Mouse (Mus musculus) gastrocnemius, postnatal 4 days (tissue): ENCODE measurements around the gene Gm438. TPM values are rescaled to one million over a fixed set of nuclear protein-coding genes. Genes with fewer than 3 reads are reported as not detected.
"Not testable (repeated sequence)": the region's sequence is repeated elsewhere in the genome, so short reads cannot be mapped to it uniquely, and the experiment has no call there.

Source experiments
- DNase-seq, 2 experiments: peaks; one replicate each; pipeline ENCODE4 v3.0.0; 2021 to 2022; ENCODE audit warnings: low spot score in 2 of 2, mixed read lengths in 2 of 2
- long read RNA-seq, 2 experiments: library from polyadenylated mRNA; stranded (forward); transcript quantifications; one replicate each; pipeline ENCODE4 v2.0.0; 2021
- total RNA-seq, 2 experiments: library from RNA; stranded (reverse); gene quantifications; 2 replicates each; pipeline ENCODE4 v1.2.3; 2021

The Gm438 gene
- total RNA-seq: not detected
- long read RNA-seq, experiment 1: 0 reads
- long read RNA-seq, experiment 2: 0 reads

DNA sequence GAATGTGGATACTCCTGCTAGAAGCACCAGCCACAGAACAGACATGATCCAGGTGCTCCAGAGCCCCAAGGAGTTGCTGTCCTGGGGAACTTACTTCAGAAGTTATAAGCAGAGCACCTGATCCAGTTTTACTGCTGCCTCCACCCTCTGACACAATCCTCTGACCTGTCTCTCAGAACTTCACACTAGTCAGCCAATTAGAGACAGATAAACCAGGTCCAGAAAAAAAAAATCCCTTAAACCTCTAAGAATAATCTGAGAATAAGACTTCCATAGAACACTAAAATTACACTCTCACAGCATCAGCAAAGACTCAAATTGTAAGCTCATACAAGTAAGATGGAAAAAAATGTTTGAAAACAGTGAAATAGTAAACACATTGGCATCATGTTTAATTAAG is at the start of gene Gm438:
Gene Gm438, minus strand, starts transcription at position 101 of the 400 bp plus-strand sequence.
- no peak for DNase-seq

DNA sequence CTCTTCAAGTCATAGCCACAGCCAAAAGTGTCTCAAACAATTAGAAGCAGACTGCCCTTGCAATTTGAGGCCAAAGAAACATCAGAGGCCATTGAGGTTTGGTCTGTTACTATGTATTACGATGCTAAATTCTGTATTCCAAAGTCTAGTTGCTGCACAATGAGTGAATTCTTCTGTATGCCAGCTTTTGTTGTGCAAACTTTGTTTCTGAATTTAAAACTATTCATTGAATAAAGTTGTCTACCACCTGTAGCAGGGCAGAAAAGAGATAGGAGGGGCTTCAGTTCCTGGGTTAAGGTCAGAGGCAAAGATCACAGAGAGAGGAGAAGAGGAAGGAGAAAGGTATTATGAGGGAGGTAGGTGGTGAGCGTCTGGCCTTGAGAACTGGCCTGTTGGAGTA is 38.3 kb upstream of the Gm438 start:
- no peak for DNase-seq

DNA sequence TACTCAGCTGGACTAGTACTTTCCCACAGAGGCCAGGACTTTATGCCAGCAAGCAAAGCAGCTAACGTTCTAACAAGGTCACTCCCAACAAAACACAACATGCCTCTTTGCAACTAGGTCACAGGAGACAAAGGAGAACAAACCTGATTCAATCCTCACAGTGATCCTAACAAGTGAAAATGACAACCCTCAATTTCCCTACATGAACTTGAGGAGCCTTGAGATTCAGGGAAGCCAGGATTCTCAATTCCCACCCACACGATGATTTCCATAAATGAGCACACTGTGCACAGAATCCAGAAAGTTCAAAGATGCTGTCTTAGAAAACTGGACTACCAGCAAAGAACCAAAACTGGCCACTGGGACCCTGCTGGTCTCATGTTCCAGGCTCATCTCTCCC is 37.6 kb upstream of the Gm438 start:
- DNase-seq: no peak

- DNase-seq: not testable (repeated sequence)
Observed at GRCm38 (mm10) chr4:144807135-144807534, 20.8 kb upstream of the Gm438 start.

GRCm38 (mm10) chr4:144803633-144804032 is 17.2 kb upstream of the Gm438 start:
- no peak for DNase-seq

DNA sequence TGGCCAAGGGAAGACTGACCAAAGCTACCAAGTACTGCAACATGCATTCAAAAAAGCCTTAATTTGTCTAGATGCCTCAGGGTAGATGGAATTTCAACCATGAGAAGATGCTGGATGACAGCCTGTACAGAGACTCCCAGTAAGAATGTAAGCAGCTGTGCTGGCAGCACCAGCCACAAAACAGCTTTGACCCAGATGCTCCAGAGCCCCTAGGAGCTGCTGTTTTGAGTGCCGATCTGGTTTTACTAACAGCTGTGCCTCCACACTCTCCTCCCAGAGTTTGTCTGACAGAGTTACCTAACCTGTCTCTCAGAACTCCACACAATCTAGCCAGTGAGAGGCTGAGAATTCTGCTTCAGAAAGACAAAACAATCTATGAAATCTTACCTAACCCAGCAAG is 3.8 kb upstream of the Gm438 start:
- DNase-seq: peak in 1 of 2 experiments; percentile 15

DNA sequence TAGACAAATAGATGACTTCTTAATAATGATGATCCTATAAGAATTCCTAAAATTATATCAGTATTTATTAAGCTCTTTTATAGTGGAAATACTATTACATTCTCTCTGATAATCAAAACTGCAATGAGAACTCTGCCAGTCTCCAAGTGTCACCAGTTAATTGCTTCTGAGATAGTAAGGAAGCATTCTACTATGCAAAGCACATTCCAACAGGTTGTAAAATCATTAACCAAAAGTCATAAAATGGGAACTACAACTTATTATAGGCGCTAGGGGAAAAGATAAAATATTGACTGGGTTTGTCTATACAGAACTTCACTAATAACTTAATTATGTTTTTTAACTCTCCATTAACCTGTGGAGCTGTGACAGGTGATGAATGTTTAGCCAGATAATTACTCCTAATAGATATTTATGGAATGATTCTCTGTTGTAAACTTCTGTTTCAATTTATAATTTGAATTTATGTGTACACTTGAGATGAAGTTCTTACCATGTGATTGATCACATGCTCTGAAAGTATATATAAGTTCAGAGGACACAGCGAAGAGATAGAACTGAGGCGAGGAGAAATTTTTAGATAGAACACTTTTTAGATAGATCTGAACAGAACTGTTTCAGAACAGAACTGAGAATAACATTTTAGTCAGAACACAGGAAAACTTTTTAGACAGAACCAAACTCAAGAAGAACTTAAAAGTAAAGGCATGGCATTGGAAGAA is 3.7 kb downstream of the Gm438 start:
- no peak for DNase-seq

DNA sequence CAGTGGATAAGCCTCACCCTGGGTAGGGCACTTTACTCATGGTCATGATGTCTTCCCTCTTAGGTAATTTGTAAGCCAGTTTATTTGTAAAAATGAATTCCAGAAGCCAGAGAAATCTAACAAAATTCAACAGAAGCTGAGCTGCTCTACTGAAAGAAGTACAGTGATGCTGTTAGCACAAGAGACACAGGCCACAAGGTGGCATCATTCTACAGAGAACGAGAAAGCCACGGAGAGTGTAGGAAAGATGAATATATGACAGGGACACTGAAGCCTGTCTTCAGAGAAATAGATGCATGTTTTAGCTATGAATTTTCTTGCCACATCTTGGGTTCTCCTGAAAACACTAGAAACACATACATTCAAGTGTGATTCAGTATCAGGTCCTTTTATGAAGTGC is 20.7 kb downstream of the Gm438 start:
- peak in 1 of 2 experiments; percentile 26 for DNase-seq

DNA sequence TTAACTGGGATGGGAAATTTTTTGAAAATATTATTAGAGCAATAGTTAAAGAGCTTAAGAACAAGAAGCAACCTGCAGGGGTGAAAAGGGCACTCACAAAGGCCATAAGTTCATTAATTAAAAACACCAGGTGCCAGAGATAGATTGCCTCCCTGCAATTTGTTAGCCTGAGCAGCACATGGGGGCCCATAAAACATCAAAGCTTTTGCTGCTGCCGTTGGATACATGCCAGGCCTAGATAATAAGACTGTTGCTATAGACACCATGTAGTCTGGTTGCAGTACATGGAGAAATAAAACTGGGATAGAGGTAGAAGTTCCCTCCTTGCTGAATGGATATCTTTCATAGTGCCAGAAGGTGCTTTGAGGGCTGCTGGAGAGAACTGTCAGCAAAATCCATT is 37.2 kb downstream of the Gm438 start:
- no peak for DNase-seq

Other genes starting within 250 kb of the Gm438 start
- not detected for gene Gm13124, start 221.4 kb downstream of the Gm438 start, total RNA-seq
- gene Aadacl4, start 172.9 kb downstream of the Gm438 start, total RNA-seq: not detected
- not detected for gene Gm436, start 100.2 kb downstream of the Gm438 start, total RNA-seq
- gene Gm13178, start 65.2 kb downstream of the Gm438 start, total RNA-seq: under 1 TPM in 1 of 2 experiments, not detected in 1; 0.25 TPM
- 10 to 100 TPM; 49.2 to 51.4 TPM for gene Dhrs3, start 106.2 kb upstream of the Gm438 start, total RNA-seq